Mouse (Mus musculus) embryonic stem cell, embryonic (primary cell): Measurements from ENCODE around the gene Fhl1.

Source experiments
- CTCF ChIA-PET, 4 experiments: fragments of 300-600 bp in 2 of 4; fragments of 350-600 bp in 2 of 4; sonication (Branson Sonifier 250); formaldehyde crosslinking; loops; one replicate each; lab custom pipeline; 2022; ENCODE audit warnings: inconsistent platforms in 2 of 4; lab: Charles Lee
- POLR2A ChIA-PET, 4 experiments: fragments of 300-600 bp in 2 of 4; fragments of 350-600 bp in 2 of 4; sonication (Branson Sonifier 250); formaldehyde crosslinking; loops; one replicate each; lab custom pipeline; 2022; ENCODE audit warnings: antibody characterized with exemption in 4 of 4, inconsistent platforms in 1 of 4; lab: Charles Lee

Gene Fhl1

DNA sequence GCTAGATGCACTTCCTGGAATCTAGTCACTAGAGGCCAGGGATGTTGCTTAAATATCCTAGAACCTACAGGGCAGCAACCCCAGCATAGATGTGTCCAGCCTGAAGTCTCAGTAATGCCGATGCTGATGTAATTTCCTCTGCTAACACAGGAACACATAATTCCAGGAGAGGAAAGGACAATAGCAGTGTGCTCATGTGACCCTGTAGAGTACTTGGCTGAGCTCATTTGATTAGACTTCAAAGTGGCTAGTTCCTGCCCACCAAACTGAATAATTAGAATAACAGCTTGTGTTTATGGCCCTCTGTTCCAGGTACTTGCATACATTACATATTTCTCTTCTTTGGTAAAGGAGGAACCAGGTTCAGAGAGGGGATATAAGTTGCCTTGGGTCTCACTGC is 4.6 kb downstream of the Fhl1 start:
- POLR2A ChIA-PET, result interaction anchor here in 1 of 4 experiments (1.3 kb wide), 1 partner anchor 282 kb away, joined by 3 read pairs; the partner anchor contains the start of gene Ints6l
- CTCF ChIA-PET, result interaction anchor here in 1 of 4 experiments (0.9 kb wide), 1 partner anchor 55 kb away, joined by 3 read pairs; no protein-coding TSS in a partner anchor

DNA sequence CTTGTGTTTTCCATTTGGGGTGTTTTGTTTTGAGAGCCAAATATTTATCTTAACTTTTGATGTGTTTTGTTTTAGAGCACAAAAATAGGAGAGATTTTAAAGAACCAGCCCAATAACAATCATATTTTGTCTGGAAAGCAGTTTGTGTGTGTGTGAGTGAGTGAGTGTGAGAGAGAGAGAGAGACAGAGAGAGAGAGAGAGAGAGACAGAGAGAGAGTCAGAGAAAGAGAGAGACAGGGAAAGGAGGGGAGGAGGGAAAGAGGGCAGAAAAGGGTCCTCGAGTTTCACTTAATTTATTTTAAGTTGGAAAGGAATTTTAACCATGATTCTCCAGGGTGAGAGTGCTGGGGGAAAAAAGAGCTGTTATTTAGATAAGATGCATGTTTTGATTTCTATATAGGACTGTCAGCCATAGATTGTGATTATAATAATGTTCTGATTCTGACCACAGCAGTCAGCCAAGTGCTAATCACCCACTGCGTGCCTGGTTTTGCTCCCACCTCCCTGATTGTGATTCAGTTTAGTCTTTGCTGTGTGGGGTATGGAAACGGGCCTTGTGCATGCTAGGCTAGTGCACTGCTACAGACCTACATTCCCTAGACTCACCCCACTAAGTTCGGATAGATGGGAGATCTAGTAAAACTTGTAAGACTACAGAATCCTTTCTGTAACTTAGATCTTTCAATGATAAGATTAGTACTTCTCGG is 6.4 kb downstream of the Fhl1 start:
- CTCF ChIA-PET, result no interaction called here
- POLR2A ChIA-PET, result no interaction called here

GRCm38 (mm10) chrX:56741428-56741827 is 9.8 kb downstream of the Fhl1 start:
- ChIA-PET CTCF (no interaction called here), POLR2A (interaction anchor here in 1 of 4 experiments (1.0 to 1.5 kb wide), 2 partner anchors 10 to 174 kb away, joined by 3 to 4 read pairs; partner anchors contain the start of gene Fhl1)

- CTCF ChIA-PET, result interaction anchor here in 2 of 4 experiments (1.0 to 2.3 kb wide), 5 partner anchors 40 to 215 kb away, joined by 3 to 12 read pairs (median 6); no protein-coding TSS in a partner anchor
- POLR2A ChIA-PET, result interaction anchor here in 2 of 4 experiments (0.8 to 1.2 kb wide), 2 partner anchors 41 to 301 kb away, joined by 3 read pairs; no protein-coding TSS in a partner anchor
Observed at GRCm38 (mm10) chrX:56751536-56751935, 19.9 kb downstream of the Fhl1 start.

- ChIA-PET CTCF (interaction anchor here in 3 of 4 experiments (0.6 to 2.3 kb wide), 6 partner anchors 39 to 215 kb away, joined by 3 to 12 read pairs (median 6); no protein-coding TSS in a partner anchor), POLR2A (interaction anchor here in 2 of 4 experiments (0.8 to 1.2 kb wide), 2 partner anchors 42 to 301 kb away, joined by 3 read pairs; no protein-coding TSS in a partner anchor)
Observed at GRCm38 (mm10) chrX:56752144-56752543, 20.6 kb downstream of the Fhl1 start.

DNA sequence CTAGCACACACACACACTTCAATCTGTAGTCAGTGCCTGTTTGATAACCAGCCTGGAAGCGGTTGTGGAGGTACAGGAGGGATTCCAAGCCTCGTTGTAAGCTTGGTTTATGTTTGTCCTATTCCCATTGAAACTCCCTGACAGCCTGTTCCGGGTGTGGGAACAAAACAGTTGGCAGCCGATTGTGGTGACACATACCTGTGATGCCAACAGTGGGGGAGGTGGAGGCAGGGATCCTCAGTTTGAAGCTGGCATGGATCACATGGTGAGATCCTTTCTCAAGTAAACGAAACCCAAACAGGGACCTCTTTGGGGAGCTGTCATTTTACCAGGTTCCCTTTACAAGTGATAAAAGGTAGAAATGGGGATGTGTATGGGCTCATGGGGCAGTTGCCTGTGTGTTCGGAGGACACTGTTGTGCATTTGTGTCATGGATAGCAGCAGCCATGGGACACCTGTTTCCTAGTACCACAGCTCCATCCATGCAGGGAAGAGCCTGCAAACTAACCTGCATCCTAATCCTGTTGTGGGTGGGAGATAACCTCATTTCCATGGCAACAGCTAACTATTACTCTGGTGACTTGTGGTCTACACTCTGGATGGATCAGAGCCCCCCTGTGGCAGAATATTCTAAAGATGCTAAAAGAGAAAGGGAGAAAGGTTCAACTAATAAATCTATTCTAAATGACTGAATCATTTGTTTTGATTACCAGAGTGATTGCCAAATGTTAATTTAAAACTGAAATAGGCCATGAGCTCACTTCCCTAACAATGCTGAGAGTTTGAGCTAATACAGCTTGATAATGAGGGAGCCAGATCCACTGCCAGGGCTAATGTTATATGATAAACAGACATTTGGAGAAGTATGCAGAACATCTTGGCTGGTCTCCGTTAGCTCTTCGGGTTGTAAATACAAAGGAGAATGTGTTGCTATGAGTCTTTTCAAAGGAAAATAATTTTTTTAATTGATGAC is 22.0 kb downstream of the Fhl1 start:
- ChIA-PET CTCF (interaction anchor here in 2 of 4 experiments (1.4 to 2.3 kb wide), 2 partner anchors 38 to 104 kb away, joined by 6 to 7 read pairs; no protein-coding TSS in a partner anchor), POLR2A (no interaction called here)

DNA sequence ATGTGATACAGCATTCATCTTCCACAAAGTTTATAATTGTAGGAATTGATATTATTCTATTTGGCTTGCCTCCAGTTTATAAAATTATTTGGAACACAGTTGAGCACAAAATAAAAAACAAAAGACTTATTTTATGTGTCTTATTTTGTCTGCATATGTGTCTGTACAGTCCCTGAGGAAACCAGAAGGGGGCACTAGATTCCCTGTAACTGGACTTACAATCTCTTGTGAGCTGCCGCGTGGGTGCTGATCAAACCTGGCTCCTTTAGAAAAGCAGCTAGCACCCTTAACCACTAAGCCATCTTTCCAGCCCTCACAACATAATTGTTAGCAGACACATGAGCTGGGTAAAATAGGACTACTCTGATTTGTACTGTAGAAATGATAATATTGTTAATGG is 24.1 kb downstream of the Fhl1 start:
- ChIA-PET POLR2A (interaction anchor here in 1 of 4 experiments (1.0 kb wide), 2 partner anchors 25 to 36 kb away, joined by 3 to 5 read pairs; no protein-coding TSS in a partner anchor), CTCF (interaction anchor here (0.5 to 1.1 kb wide), 7 partner anchors 30 to 105 kb away, joined by 3 to 11 read pairs (median 5); no protein-coding TSS in a partner anchor)

GRCm38 (mm10) chrX:56756352-56756751 is 24.8 kb downstream of the Fhl1 start:
- CTCF ChIA-PET, result interaction anchor here (0.5 to 1.1 kb wide), 7 partner anchors 30 to 106 kb away, joined by 3 to 11 read pairs (median 5); no protein-coding TSS in a partner anchor
- POLR2A ChIA-PET, result interaction anchor here in 1 of 4 experiments (1.0 kb wide), 2 partner anchors 24 to 35 kb away, joined by 3 to 5 read pairs; no protein-coding TSS in a partner anchor

GRCm38 (mm10) chrX:56760257-56760760 is 28.7 kb downstream of the Fhl1 start:
- ChIA-PET POLR2A (no interaction called here), CTCF (no interaction called here)

GRCm38 (mm10) chrX:56769838-56770237 is 38.3 kb downstream of the Fhl1 start:
- POLR2A ChIA-PET, result no interaction called here

GRCm38 (mm10) chrX:56771751-56772150 is 40.2 kb downstream of the Fhl1 start:
- ChIA-PET CTCF (no interaction called here), POLR2A (interaction anchor here in 1 of 4 experiments (0.5 kb wide), 1 partner anchor 618 kb away, joined by 3 read pairs; no protein-coding TSS in a partner anchor)

More at GRCm38 (mm10) chrX:56769838-56770237, 38.3 kb downstream of the Fhl1 start:
- CTCF ChIA-PET, result no interaction called here

- CTCF ChIA-PET, result no interaction called here
Observed at GRCm38 (mm10) chrX:56773329-56773728, 41.7 kb downstream of the Fhl1 start.

DNA sequence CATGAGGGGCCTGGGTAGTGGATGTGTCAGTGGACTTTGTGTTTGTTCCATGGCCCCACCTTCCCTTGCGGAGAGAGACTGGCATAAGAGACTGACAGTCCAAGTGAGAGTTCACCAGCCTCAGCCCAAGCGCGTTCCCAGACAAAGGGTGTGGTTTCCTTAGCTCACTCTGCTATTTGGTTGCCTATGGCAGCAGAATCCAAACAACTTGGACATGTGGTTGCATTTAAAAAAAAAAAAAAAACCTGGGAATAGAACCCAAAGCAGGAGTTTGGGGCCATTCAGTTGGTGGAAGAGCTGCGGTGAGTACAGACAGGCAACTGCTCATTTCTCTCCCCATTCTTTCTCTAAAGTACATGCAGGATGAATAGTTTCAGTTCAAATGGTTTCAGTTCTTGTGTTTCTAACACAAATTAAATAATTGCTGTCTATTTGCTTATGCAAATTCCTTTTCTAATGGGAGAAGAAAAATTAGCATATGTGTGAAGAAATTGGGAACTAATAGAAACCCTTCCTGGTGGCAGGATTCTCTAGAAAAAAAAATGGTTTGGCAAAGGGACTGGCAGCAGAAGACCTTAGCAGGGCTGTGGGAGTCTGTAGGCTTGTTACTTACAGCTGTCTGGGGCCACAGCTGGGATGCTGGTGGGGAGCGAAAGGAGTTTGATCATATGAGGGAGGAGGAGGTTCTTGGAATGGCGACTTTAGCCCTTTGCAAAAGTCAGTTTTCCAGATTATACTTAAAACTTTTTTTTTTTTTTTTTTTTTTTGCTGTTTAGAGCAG is 54.9 kb downstream of the Fhl1 start:
- CTCF ChIA-PET, result interaction anchor here in 2 of 4 experiments (0.6 to 0.7 kb wide), 4 partner anchors 8 to 78 kb away, joined by 3 to 4 read pairs (median 3); no protein-coding TSS in a partner anchor
- POLR2A ChIA-PET, result interaction anchor here in 1 of 4 experiments (0.6 kb wide), 2 partner anchors 412 to 568 kb away, joined by 3 to 4 read pairs; no protein-coding TSS in a partner anchor

More at GRCm38 (mm10) chrX:56773329-56773728, 41.7 kb downstream of the Fhl1 start:
- POLR2A ChIA-PET, result no interaction called here

GRCm38 (mm10) chrX:56787486-56787885 is 55.9 kb downstream of the Fhl1 start:
- POLR2A ChIA-PET, result no interaction called here

DNA sequence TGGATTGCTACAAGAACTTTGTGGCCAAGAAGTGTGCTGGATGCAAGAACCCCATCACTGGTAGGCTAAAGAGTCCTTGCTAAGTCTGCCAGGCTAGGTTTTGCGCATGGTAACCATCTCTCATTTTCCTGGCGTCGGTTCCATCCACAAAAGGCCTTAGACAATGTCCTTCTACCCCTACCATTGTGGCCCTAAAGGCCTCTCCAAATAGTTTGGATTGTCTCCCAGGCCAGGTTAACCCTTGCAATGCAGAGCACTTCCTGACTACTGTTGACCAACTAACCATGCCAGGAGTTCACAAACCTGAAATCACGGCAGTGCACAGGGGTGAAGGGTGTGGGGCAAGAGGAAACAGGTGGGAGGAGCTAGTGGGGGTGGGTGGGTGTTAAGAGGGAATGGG is 59.0 kb downstream of the Fhl1 start:
- POLR2A ChIA-PET, result interaction anchor here in 1 of 4 experiments (1.1 kb wide), 1 partner anchor 35 kb away, joined by 5 read pairs; no protein-coding TSS in a partner anchor
- CTCF ChIA-PET, result interaction anchor here (0.5 to 2.2 kb wide), 23 partner anchors 9 to 363 kb away, joined by 3 to 21 read pairs (median 5); partner anchors contain the start of gene Ints6l (in 1 of the 4)

More at GRCm38 (mm10) chrX:56787486-56787885, 55.9 kb downstream of the Fhl1 start:
- CTCF ChIA-PET, result interaction anchor here in 1 of 4 experiments (0.7 kb wide), 1 partner anchor 79 kb away, joined by 3 read pairs; no protein-coding TSS in a partner anchor

DNA sequence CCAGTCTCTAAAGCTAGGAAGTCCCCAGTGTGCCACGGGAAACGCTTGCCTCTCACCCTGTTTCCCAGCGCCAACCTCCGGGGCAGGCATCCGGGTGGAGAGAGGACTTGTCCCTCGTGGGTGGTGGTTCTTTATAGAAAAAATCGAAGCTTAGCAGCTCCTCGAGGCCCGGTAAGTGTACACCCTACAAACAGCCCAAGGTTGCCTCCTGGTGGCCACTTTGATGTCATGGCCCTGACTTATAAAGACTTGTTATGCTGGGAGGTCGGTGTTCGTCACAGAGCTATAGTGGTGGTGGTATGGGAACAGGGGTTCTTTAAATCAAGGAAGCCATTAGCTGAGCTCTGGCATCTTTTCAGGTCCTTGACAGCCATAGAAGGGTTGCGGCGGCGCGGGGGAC is 59.7 kb downstream of the Fhl1 start:
- ChIA-PET POLR2A (interaction anchor here in 1 of 4 experiments (0.9 to 1.1 kb wide), 2 partner anchors 32 to 35 kb away, joined by 3 to 5 read pairs; no protein-coding TSS in a partner anchor), CTCF (interaction anchor here (0.5 to 2.2 kb wide), 27 partner anchors 9 to 364 kb away, joined by 3 to 21 read pairs (median 4); partner anchors contain the start of gene Ints6l (in 1 of the 4))
